Mouse (Mus musculus) liver, embryonic 14.5 days (tissue): ENCODE data around the gene 4930539E08Rik.

Experiments
- CTCF ChIP-seq: IDR thresholded peaks from 2 replicates; pipeline ENCODE4 v1.5.1; 2016; ENCODE audit warnings: antibody characterized with exemption, low read depth, control low read depth
- EP300 ChIP-seq: IDR thresholded peaks from 2 replicates; pipeline ENCODE4 v1.6.1; 2016; ENCODE audit warnings: antibody characterized with exemption, low read depth

- TF ChIP-seq CTCF (peak; percentile 50), EP300 (no peak)
Measured at GRCm38 (mm10) chr17:28870435-28870834, 44.7 kb downstream of the 4930539E08Rik start.
